Mouse (Mus musculus) left cerebral cortex, postnatal 36 days (tissue): ENCODE measurements around the gene Ccnd3. TPM values are rescaled to one million over a fixed set of nuclear protein-coding genes. Genes with fewer than 3 reads are reported as not detected.

ENCODE experiments used
- DNase-seq, 2 experiments: peaks; one replicate each; pipeline ENCODE4 v3.0.0; 2021 to 2022; ENCODE audit warnings: low spot score in 2 of 2, mixed read lengths in 1 of 2
- intact Hi-C: fragments of 180-260 bp; cut with DNase I; formaldehyde crosslinking; loops from one replicate; pipeline ENCODE4 v1.15.1; 2025
- total RNA-seq, 2 experiments: library from RNA; stranded (reverse); gene quantifications; 2 replicates each; pipeline ENCODE4 v1.2.3; 2021

Ccnd3 gene
- total RNA-seq: 10 to 100 TPM; 30.1 to 34.9 TPM

GRCm38 (mm10) chr17:47504941-47505346 lies at the start of gene Ccnd3:
Ccnd3 (plus strand) TSS chr17:47505051.
- intact Hi-C loops: loop anchor here (5.0 kb wide), 1 partner anchor 182 kb away; the partner anchor contains the start of genes Frs3 and Tomm6

GRCm38 (mm10) chr17:47458310-47458709 lies 46.5 kb upstream of the Ccnd3 start:
- no peak for DNase-seq
- intact Hi-C loops: no loop called here

More at GRCm38 (mm10) chr17:47504941-47505346, at the start of gene Ccnd3:
- peak; percentile 65 to 71 for DNase-seq

- intact Hi-C loops: no loop called here
Observed at GRCm38 (mm10) chr17:47458936-47459335, 45.9 kb upstream of the Ccnd3 start.

GRCm38 (mm10) chr17:47459341-47459919 lies 45.4 kb upstream of the Ccnd3 start:
- intact Hi-C loops: no loop called here
- DNase-seq: no peak

More at GRCm38 (mm10) chr17:47458936-47459335, 45.9 kb upstream of the Ccnd3 start:
- DNase-seq: no peak

GRCm38 (mm10) chr17:47461688-47462087 lies 43.2 kb upstream of the Ccnd3 start:
- no peak for DNase-seq
- intact Hi-C loops: no loop called here

GRCm38 (mm10) chr17:47462209-47462608 lies 42.6 kb upstream of the Ccnd3 start:
- intact Hi-C loops: no loop called here
- DNase-seq: no peak

- no peak for DNase-seq
Observed at GRCm38 (mm10) chr17:47462728-47463388, 42.0 kb upstream of the Ccnd3 start.

GRCm38 (mm10) chr17:47464248-47464965 lies 40.4 kb upstream of the Ccnd3 start:
- intact Hi-C loops: no loop called here
- no peak for DNase-seq

More at GRCm38 (mm10) chr17:47462728-47463388, 42.0 kb upstream of the Ccnd3 start:
- intact Hi-C loops: no loop called here

- DNase-seq: no peak
- intact Hi-C loops: no loop called here
Observed at GRCm38 (mm10) chr17:47465016-47465415, 39.8 kb upstream of the Ccnd3 start.

- intact Hi-C loops: no loop called here
- DNase-seq: no peak
Observed at GRCm38 (mm10) chr17:47466284-47466683, 38.6 kb upstream of the Ccnd3 start.

GRCm38 (mm10) chr17:47467659-47468058 lies 37.2 kb upstream of the Ccnd3 start:
- intact Hi-C loops: no loop called here
- DNase-seq: no peak

- DNase-seq: no peak
- intact Hi-C loops: no loop called here
Observed at GRCm38 (mm10) chr17:47468063-47468462, 36.8 kb upstream of the Ccnd3 start.

GRCm38 (mm10) chr17:47468466-47468865 lies 36.4 kb upstream of the Ccnd3 start:
- intact Hi-C loops: no loop called here
- DNase-seq: no peak

- intact Hi-C loops: no loop called here
- no peak for DNase-seq
Observed at GRCm38 (mm10) chr17:47469642-47470041, 35.2 kb upstream of the Ccnd3 start.

GRCm38 (mm10) chr17:47470121-47470520 lies 34.7 kb upstream of the Ccnd3 start:
- no peak for DNase-seq
- intact Hi-C loops: no loop called here

- DNase-seq: no peak
- intact Hi-C loops: no loop called here
Observed at GRCm38 (mm10) chr17:47470686-47471085, 34.2 kb upstream of the Ccnd3 start.

GRCm38 (mm10) chr17:47472435-47473350 lies 32.2 kb upstream of the Ccnd3 start:
- no peak for DNase-seq
- intact Hi-C loops: no loop called here

- no peak for DNase-seq
- intact Hi-C loops: no loop called here
Observed at GRCm38 (mm10) chr17:47473434-47473974, 31.3 kb upstream of the Ccnd3 start.

- intact Hi-C loops: no loop called here
- DNase-seq: no peak
Observed at GRCm38 (mm10) chr17:47474250-47474649, 30.6 kb upstream of the Ccnd3 start.
